Mouse (Mus musculus): ENCODE results near the gene Fam120c.
"Not testable (repeated sequence)": the region's sequence is repeated elsewhere in the genome, so short reads cannot be mapped to it uniquely, and the experiment has no call there.

The Fam120c gene

DNA sequence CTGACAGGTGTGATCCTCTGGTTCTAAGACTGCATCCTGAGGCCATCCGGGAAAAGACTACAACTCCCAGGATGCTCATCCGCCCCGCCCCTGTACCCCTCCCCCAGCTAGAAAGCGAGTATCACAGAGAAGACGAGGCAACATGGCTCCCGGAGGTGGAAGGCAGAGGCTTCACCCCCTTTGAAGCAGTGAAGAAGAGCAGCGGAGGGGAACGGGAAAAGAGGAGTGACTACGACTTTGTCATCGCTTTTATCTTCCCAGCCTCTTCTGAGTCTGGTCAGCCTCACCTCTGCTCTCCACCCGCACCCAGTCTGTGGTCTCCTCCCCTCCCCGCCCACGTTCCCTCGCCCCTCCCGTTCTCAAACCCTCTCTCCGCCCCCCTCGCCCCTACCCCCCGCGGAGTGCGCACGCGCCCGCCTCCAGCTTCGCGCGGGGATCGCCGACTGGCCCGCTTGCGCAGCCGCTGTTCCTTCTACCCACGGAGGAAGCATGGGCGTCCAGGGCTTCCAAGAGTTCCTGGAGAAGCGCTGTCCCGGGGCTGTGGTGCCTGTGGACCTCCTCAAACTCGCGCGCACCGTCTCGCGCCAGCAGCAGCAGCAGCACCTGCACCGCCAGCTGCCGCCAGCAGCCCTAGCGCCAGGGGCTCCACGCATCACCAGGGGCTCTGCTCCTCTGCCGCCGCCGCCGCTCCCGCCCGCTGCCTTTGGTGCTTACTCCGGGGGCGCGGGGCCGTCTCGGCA, at the start of gene Fam120c:
Fam120c (plus strand) TSS at position 415 of the 740 bp plus-strand sequence.
- DNase-seq (ENCODE audit: low read depth in 2 of 2, low spot score in 2 of 2), result peak; percentile 79 to 80

DNA sequence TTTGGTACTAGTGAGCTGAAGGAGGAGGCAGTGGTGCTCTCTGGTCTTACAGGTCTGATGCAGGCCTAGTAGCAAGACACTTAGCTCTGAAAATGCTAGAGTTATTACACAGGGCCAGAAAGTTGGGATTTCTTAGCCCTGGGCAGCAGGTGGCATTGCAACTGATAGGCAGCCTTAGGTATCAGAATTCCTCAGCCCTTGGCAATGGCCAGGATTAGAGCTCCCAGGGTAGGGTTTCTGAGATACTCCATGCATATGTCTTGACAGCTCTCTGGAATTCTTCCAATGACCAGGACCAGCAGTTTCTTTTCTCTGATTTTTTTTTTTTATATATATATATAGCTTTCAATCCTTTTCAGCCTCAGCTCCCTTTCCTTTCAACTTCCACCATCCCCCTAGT, 45.6 kb upstream of the Fam120c start:
- DNase-seq (ENCODE audit: low read depth in 2 of 2, low spot score in 2 of 2), result no peak

DNA sequence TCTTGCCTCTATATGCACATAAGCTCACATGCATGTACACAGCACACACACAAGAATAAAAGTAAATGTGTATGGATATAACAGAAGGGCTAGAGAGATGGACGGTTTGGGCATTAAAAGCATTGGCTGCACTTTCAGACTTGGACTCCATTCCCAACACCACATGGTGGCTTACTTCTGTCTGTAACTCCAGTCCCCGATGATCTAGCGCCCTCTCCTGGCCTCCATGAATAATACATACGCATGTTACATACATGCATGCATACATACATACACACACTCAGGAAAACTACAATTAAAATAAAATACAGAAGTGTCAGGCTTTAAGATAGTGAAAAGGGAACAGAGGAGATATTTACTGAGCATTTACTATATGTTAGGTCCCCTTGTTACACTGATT, 30.2 kb upstream of the Fam120c start:
- DNase-seq (ENCODE audit: low read depth in 2 of 2, low spot score in 2 of 2), result no peak

DNA sequence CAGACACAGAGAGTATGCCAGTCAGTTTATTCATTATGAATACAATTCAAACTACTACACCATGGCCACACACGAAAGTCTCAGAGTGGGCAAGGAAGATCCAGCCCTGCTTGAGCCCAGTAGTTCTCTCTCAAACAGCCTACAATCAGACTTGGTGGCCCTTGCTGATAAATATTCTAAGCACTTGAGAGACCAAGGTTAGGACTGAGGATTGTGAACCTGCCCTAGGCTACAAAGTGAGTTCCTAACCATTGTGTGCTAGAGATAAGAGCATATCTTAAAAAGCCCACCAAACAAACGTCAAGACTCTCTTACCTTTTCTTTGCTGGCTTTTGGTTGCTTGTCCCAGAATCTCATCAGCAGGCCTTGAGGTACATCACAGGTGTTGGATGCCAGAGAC, 10.4 kb upstream of the Fam120c start:
- DNase-seq (ENCODE audit: low read depth in 2 of 2, low spot score in 2 of 2), result no peak

DNA sequence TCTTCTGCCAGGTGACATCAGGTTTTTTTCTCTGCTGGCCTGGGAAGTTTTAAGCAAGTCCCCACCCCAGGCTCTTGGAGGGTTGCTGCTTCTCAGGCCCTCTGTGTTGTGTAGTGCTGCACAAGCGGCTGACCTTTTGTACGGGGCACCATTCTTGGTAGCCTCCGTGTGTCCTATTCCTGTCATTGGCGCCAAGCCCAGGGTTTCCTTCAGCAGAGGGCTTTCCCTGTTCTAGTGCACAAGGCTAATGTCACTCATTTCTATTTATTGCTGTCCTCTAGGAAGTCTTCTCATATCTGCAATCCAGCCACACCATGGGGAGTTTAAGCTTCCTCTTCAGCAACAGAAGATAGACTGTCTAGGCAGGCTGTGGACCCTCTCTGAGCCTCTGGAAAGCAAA, 6.2 kb upstream of the Fam120c start:
- no peak for DNase-seq (ENCODE audit: low read depth in 2 of 2, low spot score in 2 of 2)

DNA sequence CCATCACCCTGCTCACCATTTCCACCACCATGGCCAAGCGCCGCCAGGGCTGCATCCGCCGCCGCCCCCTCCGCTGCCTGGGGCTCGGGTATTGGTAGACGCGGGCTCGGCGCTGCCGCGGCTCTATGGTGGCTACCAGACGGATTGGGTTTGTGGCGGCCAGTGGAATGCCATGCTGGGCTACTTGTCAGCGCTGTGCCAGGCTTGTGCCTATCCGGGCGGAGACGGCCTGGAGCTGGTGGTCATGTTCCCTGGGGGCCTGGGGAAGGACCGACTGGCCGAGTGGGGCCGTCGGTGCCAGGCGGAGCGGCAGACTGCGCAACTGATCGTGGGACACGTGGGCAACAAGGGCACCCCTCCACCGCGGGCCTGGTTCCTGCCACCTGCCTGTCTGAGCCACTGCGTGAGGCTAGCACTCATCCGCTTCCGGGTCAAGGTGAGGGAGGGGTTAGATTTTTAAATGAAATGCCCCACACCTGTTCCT, 568 bp downstream of the Fam120c start:
- DNase-seq (ENCODE audit: low read depth in 2 of 2, low spot score in 2 of 2), result peak; percentile 52 to 55

GRCm38 (mm10) chrX:151345333-151346125, 1.6 kb downstream of the Fam120c start:
- no peak for DNase-seq (ENCODE audit: low read depth in 2 of 2, low spot score in 2 of 2)

- DNase-seq (ENCODE audit: low read depth in 2 of 2, low spot score in 2 of 2), result no peak
Observed at GRCm38 (mm10) chrX:151347278-151347677, 3.3 kb downstream of the Fam120c start.

- DNase-seq (ENCODE audit: low read depth in 2 of 2, low spot score in 2 of 2), result no peak
Observed at GRCm38 (mm10) chrX:151349322-151349721, 5.3 kb downstream of the Fam120c start.

DNA sequence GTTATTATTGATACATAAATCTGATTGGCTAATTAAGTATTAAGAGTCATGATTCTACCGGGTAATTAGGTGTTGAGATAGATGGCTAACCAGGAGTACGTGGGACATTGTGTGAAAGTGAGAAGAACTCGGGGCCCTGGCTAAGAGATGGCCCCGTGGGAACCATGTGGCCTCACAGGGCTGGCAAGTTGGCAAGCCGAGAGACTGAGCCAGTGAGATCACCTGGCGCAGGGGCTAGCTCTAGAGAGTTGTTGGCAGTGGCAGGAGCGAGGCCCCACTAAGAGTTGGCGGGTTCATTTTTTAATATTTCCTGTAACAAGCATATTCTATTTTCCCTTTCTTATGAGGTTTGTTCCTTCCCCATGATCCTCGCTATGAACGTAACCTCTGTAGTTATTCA, 74.8 kb downstream of the Fam120c start:
- DNase-seq (ENCODE audit: low read depth in 2 of 2, low spot score in 2 of 2), result no peak

DNA sequence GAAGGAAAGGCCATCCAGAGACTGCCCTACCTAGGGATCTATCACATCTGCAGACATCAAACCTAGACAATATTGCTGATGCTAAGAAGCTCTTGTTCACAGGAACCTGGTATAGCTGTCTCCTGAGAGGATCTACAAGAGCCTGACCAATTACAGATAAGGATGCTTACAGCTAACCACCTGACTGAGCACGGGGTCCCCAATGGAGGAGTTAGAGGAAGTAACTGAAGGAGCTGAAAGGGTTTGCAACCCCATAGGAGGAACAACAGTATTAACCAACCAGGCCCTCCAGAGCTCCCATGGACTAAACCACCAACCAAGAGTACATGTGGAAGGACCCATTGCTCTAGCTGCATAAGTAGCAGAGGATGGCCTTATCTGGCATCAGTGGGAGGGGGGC, 76.8 kb downstream of the Fam120c start:
- DNase-seq (ENCODE audit: low read depth in 2 of 2, low spot score in 2 of 2), result no peak

DNA sequence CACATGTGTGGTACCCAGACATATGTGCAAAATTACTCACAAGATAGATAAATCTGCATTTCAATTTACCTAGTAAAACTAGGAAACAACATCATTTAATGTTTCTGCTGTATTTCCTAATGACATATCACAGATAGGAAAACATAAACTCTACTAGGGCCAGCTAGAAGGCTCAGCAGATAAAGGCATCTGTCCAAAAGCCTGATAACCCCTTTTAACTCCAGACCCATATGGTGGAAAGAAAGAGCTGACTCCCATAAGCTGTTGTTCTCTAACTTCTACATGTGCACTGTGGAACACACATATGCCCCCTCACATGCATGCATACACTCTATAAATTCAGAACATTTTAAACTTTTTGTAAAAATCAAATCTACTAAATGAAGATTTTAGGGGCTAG, 99.7 kb downstream of the Fam120c start:
- DNase-seq (ENCODE audit: low read depth in 2 of 2, low spot score in 2 of 2), result no peak

DNA sequence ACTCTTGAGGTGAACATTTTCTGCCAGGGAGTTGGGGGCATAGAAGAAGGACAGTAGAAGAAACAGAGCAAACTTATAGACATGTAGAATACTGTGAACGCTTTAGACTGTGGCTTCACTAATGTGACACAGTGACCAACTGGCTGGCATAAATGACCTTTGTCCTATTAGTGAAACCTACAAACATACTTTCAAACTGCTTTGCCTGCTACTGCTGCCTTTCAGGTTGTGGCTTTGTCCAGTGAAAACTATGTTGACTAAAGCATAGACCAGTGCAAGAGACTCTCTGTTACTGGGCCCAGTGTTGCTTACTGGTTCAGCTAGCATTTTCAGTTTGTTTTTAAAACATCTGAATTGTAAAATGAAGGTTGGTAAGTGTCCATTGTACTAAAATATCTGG, 100.2 kb downstream of the Fam120c start:
- no peak for DNase-seq (ENCODE audit: low read depth in 2 of 2, low spot score in 2 of 2)

DNA sequence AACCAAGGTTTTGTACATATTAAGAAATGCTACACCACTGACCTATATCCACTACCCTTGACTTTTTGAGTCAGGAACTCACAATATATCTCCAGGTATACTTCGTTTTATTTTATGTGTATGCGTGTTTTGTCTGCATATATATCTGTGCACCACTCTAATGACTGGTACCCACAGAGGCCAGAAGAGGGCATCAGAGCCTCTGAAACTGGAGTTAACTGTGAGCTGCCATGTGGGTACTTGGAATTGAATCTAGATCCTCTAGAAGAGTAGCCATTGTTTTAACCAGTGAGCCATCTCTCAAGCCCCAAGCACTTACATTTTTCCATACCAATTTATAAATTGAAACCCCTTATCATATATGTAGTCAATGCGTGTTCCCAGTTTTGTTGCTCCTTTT, 144.2 kb downstream of the Fam120c start:
- no peak for DNase-seq (ENCODE audit: low read depth in 2 of 2, low spot score in 2 of 2)

DNA sequence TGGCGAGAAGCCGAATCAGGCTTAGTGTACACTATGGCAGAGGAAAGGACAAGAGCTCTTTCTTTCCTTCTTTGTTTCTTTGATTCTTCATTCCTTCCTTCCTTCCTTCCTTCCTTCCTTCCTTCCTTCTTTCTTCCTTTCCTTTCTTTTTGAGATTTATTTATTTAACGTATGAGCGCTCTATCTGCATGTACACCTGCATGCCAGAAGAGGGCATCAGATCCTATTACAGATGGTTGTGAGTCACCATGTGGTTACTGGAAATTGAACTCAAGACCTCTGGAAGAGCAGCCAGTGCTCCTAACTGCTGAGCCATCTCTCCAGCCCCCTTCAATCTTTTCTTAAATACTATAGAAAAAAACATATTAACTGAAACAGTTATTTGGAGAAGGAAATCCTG, 149.3 kb downstream of the Fam120c start:
- not testable (repeated sequence) for DNase-seq (ENCODE audit: low read depth in 2 of 2, low spot score in 2 of 2)

DNA sequence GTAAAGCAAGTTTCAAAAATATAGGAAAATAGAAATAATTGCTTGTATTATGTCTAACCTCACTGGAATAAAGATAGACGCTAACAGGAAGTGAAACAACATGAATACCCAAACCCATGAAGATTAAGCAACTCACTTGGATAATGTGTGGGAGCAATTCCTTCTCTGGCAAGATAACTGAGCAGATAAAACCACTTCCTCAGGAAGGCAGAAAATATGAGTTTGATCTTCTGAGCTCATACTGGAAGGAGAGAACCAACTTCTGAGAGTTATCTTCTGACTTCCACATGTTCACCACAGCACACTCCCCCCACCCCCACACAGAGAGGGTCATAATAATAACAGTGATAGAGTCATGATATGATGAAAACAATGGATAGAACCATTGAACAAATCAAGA, 152.6 kb downstream of the Fam120c start:
- DNase-seq (ENCODE audit: low read depth in 2 of 2, low spot score in 2 of 2), result no peak

GRCm38 (mm10) chrX:151508536-151508935, 164.6 kb downstream of the Fam120c start:
- no peak for DNase-seq (ENCODE audit: low read depth in 2 of 2, low spot score in 2 of 2)

DNA sequence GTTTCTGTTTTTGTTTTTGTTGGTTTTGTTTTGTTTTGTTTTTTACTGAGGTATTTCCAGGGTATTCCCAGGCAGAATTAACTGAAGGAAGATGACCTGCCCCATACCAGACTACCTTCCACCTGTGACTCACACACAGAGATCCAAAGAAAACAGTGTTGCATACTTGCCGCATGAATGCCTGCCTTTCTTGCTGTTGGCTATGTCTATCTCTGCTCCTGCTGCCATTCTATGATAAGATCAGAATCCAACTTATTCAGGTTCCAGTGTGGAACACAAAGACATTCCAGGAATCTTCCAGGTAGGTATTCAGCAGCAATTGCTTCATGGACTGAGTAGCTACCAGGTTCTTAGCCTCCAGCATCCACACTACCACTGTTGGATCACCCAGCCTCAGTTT, 165.9 kb downstream of the Fam120c start:
- DNase-seq (ENCODE audit: low read depth in 2 of 2, low spot score in 2 of 2), result no peak

GRCm38 (mm10) chrX:151513066-151513465, 169.1 kb downstream of the Fam120c start:
- no peak for DNase-seq (ENCODE audit: low read depth in 2 of 2, low spot score in 2 of 2)

GRCm38 (mm10) chrX:151513694-151514093, 169.7 kb downstream of the Fam120c start:
- DNase-seq (ENCODE audit: low read depth in 2 of 2, low spot score in 2 of 2), result no peak

DNA sequence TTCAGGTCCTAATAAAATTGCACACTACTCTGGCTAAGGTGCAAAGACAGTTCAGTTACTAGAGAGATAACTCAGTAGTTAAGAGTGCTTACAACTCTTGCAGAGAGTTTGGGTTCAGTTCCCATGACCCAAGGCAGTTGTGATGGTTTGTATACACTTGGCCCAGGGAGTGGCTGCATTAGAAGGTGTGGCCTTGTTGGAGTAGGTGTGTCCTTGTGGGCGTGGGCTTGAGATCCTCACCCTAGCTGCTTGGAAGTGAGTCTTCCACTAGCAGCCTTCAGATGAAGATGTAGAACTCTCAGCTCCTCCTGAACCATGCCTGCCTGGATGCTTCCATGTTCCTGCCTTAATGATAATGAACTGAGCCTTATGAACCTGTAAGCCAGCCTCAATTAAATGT, 174.2 kb downstream of the Fam120c start:
- no peak for DNase-seq (ENCODE audit: low read depth in 2 of 2, low spot score in 2 of 2)

DNA sequence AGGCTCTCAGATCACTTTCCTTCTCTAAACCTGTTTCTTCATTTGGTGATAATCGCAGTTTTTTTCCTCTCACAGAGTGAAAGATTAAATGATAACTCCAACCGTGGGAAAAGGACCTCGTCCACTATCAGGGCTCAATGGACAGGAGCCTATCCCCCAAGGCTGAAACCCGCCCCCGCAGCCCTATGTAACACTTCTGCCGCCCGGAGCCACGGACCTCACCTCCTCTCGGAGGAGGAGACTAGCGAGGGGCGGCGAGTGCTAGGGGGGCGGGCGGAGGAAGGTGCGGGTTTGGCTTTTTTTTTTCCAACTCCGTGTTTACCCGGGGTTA, 176.1 kb downstream of the Fam120c start:
- DNase-seq (ENCODE audit: low read depth in 2 of 2, low spot score in 2 of 2), result no peak
